Mouse (Mus musculus): Measurements from ENCODE around the gene Ogt.

Ogt gene

DNA sequence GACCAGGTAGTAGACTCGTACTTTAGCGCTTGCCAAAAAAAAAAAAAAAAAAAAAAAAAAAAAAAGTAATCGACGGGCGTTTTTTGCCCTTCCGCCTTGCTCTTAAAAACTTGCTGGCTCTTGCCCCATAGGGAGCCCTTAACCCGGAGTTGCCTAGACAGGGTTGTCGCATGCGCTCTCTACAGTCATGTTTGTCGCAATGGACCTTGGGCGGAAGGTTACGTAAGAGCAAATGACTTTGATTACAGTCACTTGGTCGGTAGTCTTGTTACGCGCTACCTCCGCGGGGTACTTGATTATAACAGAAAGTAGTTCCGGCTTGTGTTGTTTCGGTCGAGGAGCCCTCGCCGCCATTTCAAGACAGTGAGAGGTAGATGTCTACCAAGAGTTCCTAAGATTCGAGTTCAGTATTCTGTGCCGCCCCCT lies at the start of gene Ogt:
Gene Ogt, plus strand, starts transcription at position 320 of the 426 bp plus-strand sequence.
- DNase-seq (ENCODE audit: low read depth), result peak; percentile 98

DNA sequence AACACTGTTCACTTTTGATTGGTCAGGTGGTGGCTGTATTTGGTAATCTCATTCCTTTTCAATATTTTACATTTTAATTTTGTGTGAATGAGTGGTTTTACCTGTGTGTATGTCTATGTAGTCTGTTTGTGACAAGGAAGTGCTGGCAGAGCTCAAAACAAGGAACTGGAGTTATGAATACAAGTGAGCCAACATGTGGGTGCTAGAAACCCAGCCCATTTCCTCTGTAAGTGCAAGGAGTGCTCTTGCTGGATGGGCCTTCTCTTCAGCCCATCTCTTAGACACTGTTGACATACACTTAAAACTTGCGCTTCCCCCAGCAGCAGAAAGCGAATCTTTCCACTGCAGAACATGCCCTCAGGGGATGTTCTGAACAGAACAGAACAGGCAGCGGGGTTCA lies 23.7 kb upstream of the Ogt start:
- DNase-seq (ENCODE audit: low read depth), result peak; percentile 41

DNA sequence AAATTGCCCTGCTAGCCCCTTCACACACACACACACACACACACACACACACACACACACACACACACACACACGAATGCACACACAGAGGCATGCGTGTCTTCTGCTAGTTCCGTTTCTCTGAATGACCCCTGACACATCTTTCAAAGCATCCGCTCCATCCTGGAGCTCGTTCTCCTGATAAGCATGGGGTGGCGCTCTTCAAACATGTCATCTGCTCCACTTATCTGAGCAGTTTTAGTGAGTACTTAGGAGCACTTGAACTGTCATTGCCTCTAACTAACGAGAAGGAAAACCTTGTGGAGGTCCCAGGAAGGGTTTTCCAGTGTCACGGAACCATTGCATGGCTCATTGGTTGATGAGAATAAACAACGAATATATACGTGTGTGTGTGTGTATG lies 22.0 kb upstream of the Ogt start:
- no peak for DNase-seq (ENCODE audit: low read depth)

DNA sequence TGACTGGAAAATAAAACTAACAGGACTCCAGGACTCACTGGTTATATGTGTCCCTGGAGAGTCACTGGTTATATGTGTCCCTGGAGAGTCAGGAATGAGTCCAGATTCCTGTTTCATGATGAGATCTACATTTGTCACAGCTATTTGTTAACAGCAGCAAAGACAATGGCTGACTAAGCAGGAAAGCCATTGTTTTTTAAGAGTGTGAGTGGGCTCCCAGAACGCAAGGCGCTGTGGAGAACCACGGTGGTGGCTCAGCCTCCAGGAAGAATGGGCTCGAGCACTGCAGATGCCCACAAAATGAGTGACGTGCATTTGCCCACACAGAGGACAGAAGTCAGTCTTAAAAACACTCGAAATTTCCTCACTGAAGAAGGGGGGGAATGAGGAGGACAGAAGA lies 19.5 kb upstream of the Ogt start:
- no peak for DNase-seq (ENCODE audit: low read depth)

DNA sequence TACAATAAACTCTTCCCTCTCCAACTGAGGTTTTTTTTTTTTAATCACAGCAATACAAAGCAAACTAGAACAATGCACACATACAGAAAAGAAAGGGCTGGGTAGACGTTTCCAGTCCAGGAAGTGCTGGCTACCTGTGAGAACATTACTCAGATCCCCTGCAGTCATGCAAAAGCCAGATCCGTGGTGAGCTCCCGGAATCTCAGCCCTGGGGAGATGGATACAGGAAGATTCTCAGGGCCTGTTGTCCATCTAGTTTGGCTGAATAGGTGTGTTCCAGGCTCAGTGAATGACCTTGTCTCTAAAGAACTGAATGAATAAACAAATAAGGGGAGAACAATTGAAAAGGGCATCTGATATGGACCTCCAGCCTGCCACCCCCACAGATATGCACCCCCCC lies 17.3 kb upstream of the Ogt start:
- DNase-seq (ENCODE audit: low read depth), result no peak

DNA sequence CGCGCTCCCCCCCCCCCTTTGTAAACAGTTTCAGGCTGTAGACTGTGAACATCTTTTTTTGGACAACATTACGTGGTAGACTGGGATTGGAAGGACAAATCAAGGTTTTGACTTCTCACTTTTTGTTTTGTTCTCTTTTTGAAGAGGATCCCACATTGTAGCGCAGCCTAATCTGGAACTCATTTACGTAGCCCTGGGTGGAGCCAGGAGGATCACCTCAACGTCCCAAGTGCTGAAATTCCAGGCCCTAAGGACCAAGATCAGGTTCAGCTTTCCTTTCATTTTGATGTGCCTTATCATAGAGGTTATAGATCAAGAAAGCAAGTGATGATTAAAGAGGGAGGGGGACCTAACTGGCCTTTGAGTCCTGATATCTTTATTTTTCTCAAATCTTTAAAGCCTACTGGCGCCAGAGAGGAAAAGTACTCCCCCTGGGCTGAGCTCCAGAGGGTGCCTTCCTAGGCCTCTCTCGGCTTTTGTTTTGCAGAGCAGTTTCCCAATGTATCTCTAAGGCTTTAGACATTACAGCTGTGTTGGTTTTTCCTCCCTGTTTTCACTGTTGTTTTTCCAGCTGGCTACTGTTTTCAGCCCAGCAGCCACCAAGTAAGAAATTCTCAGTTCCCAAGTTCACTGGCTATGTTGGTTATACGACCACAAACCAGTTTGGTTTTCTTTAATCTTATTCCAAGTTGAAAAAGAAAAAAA lies 2.9 kb upstream of the Ogt start:
- no peak for DNase-seq (ENCODE audit: low read depth)

DNA sequence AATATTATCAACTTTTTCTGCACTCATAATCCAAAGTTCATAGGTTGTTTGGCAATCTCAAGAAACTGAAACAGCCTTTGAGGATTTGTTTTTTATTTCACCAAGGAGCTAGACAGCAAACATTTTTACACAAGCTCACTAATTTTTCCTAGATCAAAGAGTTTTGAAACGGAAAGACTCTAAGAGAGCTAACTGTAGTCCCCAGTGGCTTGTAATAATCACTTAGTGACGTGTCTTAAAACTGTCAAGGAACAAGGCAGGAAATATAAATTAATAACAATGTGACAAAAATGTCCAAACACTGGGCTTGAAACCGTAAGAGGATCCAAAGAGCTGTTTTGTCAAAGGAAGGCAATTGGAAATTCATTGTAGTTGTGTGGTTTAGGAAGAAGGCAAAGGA lies 1.0 kb upstream of the Ogt start:
- DNase-seq (ENCODE audit: low read depth), result peak; percentile 16

DNA sequence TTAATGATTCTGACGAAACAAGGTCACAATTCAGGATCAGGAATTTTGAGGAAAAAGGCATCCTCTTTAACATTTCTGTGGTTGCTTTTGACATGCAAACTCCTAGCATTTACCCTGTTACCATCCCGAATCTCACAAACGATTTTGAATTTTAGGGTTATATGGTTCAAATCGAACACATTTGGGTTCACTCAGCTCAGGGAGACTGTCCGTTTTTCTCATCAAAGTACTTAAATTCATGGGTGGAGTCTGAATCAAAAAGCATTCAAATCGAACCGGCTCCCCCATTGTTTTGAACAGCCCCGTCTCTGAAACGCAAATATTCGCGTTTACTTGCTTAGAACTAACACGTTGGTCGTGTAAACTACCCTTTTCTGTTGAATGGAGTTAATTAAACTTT lies 554 bp upstream of the Ogt start:
- DNase-seq (ENCODE audit: low read depth), result no peak

DNA sequence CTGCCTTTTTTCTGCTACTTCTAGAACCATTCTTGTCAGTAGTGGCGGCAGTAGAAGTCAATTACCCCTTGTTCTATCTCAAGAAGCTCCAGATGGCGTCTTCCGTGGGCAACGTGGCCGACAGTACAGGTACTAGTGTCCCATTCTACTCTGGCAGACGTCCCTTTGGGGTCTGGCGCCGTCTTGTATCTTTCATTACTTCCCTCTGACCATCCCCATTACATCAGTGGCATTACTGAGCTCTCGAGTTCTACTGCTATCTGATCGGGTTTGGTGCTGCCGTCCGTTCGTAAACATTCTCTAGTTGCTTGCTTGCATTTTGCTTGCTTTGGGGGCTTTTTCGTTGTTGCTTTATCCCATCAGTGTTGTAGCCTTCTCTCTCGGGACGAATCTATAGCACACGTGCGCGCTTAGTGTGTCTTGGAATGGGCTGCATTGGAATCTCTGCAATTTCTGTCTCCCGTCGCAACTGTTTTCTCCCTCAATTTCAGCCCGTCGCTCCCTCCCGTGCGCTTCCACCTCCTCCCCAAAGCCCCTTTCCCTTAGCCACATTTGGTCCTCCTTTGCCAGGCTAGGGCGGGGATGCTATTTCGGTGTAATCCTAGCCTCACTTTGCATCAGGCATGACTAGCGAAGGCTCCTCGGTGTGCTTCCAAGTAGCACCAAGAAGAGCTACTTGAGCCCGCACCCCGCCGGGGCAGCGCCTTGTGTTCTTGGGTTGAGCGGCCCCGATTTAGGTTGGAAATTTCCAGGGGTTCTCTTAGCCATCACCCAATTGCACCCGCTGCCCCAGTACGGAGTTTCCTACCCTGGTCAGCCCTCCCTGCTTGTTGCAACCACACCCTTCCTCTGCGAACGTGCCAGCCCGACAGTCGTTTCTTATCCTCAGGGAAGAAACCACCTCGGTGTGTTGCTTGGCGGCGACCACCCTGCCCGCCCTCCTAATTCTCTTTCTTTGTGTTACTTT lies 617 bp downstream of the Ogt start:
- DNase-seq (ENCODE audit: low read depth), result peak; percentile 35

DNA sequence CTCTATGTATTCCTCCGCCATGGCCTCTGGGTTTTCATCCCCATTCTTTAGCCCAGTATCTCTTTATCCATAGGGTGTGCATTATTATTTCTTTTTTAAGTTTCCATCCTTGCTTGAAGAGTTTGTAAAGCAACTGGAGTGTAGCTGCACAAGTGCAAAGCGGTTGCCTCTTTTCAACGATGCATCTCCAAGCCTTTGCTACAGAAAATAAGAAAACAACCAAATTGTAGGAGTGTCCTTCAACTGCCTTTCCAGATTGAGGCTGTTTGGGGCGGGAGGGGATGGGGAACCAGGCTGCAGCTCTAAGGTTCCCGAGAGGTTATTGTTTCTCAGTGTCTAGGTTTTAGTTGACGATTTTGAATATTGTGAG lies 1.3 kb downstream of the Ogt start:
- no peak for DNase-seq (ENCODE audit: low read depth)

DNA sequence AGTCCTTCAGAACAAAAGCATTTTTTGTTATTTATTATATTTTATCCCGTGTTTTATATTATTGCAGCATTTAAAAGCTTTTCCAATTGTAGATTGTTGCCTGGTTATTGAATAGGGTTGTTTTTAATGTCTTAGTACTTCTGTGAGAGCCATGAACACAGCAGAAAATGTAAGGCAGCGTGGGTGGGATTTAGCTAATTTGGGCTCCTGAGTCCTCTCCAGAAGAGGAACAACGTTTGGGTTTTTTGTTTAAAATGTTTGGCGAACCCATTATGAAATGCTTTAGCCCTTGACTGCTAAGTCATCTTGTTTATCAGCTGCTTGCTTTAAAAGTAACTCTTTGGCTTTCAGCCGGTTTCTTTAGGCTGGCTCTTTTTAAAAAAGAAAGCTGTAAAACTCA lies 2.2 kb downstream of the Ogt start:
- DNase-seq (ENCODE audit: low read depth), result no peak

DNA sequence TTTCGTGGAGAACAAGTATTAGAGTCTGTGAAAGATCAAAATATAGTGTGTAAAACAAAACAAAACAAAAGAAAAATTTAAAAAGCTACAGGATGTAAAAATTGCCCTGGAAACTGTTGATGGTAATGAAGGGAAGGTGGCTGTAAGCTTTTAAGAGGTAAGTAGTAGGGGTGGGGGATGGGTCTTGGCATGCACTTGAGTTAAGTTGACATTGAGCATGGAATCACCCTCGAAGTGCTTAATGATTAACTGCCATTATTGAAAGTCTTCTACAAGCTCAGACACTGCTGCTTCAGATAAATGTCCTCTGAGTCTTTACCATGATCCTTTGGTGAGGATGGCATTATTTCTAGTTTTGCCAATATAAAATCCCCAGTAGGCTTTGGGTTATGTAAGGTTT lies 5.4 kb downstream of the Ogt start:
- no peak for DNase-seq (ENCODE audit: low read depth)

DNA sequence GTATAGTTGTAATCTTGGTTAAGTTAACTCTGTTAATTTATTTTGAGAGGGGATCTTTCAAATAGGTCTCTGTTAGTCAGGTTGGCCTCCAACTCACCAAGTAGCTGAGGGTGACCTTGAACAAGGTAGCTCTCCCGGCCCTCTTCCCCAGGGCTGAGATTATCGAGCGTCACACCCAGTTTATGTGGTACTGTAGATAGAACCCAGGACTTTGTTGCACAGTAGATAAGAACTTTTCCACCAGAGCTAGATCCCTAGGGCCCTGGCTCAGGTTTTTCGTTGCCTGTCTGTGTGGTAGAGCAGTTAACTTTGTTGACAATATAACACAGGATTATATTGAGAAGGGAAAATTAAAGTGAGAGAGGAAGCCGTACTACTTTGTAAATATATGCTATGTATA lies 6.8 kb downstream of the Ogt start:
- no peak for DNase-seq (ENCODE audit: low read depth)

DNA sequence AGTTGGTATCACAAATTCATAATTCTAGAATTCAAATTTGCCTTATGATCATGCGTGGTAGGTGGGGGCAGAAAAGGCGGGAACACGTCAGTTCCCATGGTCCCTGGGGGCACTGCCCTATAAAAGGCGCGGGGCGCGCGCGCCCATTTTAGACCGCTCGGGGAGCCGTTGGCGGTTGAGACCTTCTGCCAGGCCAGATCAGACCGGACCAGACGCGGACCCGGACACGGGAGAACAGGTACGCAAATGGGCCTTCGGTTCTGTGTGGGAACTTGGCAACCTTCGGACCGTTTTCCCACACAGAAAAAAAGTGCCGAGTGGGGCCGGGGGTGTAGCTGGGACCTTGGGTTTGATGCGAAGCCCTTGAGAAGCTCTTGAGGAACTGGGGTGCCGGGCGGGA lies 55.8 kb downstream of the Ogt start:
- DNase-seq (ENCODE audit: low read depth), result no peak

DNA sequence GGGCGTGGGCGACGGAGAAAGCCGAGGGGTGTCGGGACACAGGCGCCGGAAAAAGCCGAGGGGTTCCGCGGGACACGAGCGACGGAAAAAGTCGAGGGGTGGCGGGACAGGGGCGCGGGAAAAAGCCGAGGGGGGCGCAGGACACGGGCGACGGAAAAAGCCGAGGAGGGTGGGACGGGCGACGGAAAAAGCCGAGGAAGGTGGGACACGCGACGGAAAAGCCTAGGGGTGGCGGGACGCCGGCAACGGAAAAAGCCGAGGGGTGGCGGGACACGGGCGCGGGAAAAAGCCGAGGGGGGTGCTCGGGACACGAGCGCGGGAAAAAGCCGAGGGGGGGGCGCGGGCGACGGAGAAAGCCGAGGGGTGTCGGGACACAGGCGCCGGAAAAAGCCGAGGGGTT lies 57.7 kb downstream of the Ogt start:
- DNase-seq (ENCODE audit: low read depth), result no peak

DNA sequence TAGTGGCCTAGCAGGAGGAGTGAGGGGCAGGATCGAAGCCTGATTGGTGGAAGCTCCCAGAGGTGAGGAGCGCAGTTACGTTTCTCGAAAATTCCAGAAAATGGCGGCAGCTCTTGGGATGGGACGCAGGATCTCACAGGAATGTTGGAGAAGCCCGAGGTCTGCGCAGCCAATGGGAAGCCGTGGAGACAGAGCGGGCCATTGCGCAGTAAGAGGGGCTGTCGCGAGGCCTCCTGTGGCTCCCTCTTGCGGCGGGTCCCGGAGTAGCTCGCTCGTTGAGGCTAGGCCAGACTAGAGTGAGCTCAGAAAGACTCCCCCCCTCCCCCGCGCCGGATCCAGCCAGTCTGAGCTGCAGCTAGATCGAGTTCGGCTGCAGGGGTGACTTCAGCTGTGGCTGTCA lies 58.4 kb downstream of the Ogt start:
- no peak for DNase-seq (ENCODE audit: low read depth)

DNA sequence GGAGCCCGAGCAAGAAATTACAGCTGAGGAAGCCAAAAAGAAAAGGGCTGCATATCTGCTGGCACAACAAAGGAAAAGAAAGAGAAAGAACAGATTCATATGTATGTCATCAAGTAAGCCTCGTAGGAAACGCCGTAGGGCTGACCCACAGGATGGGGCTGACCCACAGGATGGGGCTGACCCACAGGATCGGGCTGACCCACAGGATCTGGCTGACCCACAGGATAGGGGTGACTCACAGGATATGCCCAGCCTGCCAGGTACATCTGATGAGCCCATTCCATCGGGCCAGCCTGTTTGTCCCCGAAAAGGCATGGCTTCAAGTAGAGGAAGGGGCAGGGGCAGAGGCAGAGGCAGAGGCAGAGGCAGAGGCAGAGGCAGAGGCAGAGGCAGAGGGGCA lies 65.3 kb downstream of the Ogt start:
- DNase-seq (ENCODE audit: low read depth), result peak; percentile 73

DNA sequence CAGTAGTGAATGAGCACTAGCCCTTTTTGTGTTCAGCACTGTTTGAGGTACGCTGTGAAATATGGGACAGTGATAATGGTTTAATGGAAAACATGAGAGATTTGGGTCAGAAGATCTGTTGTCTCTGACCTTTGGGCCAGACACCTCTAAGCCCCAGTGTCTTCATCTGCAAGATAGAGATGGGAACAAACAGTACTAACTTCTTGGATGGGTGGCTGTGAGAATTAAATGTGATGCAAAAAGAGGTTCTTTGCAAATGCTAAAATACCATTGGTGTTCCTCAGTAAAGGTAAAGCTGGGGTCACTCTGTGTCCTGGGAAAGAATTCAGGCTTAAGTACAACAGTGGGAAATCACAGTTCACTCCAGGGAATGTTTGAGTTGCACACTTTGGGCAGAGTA lies 80.5 kb downstream of the Ogt start:
- DNase-seq (ENCODE audit: low read depth), result no peak

DNA sequence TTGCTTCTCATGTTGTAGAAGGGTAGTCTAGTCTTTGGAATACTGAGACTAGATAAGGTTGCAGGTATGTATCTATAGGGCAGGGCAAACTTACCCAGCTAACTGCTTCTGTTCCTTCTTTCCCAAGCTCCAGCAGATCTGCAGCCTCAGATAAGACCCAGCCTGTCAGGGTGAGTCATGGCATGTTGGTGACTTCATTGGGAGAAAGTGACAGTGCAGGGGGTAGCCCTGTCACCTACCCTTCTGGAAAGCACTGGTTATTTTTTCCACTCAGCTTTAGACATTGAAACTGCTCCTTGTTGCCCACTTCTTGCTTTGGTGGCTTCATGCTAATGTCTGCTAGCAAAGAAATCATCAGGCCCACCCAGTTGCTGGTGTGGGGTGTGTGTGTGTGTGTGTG lies 90.2 kb downstream of the Ogt start:
- peak; percentile 39 for DNase-seq (ENCODE audit: low read depth)

DNA sequence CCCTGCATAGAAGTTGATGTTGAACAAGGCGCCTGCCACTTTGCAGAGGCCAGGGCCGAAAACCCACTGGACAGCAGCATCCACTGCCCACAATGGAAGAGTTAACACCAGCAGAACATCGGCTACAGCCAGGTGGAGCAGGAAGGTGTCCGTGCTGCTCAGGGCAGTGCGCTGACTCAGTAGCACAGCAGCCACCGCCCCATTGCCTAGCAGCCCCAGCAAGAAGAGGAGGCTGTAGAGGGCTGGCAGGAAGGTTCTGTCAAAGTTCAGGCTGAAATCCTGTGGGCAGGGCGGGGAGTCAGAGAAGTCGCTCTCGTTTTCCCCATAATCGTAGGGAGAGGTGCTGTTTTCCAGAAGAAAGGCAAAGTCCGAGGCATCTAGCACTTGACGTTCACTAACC lies 92.8 kb downstream of the Ogt start:
- no peak for DNase-seq (ENCODE audit: low read depth)

DNA sequence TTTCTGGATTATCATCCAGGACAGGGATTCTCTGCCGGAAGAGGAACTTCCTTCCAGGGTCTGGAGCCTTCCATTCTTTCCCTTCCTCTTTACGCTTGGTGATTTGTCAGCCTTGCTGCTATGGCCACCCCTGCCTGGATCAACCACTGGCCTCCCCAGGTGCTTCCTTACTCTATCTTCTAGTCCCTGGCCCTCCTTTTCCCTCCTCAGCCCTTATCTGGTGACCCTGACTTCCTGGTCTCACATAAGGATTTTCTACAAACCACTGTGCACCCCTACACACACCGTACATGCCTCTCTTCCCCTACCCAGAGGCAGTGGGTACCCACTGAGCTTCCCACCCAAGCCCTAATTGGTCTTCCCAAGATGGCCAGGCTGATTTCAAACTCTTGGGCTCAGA lies 93.4 kb downstream of the Ogt start:
- peak; percentile 83 for DNase-seq (ENCODE audit: low read depth)

DNA sequence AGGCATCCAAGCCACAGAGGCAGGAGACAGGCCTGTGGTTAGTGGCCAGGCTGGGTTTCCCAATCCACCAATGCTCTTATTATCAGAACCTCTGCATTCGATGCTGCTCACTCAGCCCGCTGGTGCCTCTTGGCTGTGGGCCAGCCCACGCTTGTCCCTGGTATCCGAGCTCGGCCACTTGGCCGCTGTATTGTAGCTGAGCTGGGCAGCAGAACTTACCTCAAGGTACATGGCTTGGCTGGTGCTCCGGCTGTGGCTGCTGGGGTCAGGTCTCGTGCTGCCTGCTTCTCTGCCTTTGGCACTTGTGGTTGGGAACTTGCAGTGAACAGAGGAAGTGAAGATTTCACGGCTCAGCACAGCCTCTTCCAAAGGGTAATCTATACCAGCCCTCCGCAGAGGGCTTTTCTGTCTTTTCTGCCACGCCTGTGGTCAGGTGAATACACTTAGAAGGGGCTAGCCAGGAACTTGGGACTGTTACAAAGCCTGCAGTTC lies 94.0 kb downstream of the Ogt start, which contains the start of gene Cxcr3:
Gene Cxcr3, minus strand, starts transcription at position 442 of the 492 bp plus-strand sequence.
- peak; percentile 94 for DNase-seq (ENCODE audit: low read depth)

Measured in 416B (cell line).